Mouse (Mus musculus) cerebellum, adult 11 months (tissue): Measurements from ENCODE around the gene Tiam2.

Source experiments
- DNase-seq: peaks from one replicate; pipeline ENCODE4 v3.0.0; 2022

Gene Tiam2

DNA sequence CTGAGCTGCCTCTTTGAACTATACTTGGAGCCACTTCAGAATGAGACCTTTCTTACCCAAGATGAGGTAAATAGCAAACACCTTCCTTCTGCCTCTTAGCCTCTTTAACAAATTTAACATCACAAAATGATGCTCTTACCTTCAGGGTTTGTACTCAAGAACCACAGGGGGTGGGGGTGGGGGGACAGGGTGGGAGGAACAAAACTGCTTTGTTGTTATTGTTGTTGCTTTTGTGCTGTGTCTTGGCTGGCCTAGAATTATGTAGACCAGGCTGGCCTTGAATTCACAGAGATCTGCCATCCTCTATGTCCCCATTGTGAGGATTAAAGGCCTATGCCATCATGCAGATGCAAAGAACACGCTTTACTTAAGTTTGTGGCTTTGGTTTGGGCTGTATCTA lies 179.3 kb downstream of the Tiam2 start:
- no peak for DNase-seq

DNA sequence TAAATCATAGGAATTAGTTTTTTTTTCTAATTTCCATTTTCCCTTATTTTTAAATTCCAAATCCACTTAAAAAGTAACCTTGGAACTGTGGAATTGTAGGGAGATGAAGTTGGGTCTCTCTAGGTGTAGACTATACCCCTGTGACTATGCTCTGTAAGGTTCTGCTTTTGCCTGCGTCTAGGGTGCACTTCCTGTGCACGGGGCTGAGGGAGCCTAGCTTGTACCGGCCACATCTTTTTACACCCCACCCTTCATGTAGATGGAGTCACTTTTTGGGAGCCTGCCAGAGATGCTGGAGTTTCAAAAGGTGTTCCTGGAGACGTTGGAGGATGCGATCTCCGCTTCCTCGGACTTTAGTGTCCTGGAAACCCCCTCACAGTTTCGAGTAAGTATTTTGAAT lies 180.1 kb downstream of the Tiam2 start:
- DNase-seq: no peak

DNA sequence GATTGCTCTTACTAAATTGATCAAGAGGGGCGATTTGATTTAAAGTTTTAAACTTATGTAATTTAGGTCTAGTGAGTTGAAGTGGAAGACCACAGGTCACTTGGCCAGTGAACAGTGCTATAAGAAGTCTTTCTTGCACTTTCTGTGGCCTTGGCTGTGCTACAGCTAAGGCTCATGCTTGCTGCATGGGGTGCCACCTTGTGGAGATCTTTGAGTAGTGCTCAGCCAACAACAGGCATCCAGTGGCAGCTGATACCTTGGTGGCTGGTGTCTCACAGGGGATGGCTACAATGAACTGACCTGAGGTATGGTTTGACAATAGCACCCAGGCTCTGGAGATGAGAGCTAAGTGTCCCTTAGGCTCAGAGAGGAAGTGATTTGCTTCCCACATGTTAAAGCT lies 183.5 kb downstream of the Tiam2 start:
- peak; percentile 25 for DNase-seq

DNA sequence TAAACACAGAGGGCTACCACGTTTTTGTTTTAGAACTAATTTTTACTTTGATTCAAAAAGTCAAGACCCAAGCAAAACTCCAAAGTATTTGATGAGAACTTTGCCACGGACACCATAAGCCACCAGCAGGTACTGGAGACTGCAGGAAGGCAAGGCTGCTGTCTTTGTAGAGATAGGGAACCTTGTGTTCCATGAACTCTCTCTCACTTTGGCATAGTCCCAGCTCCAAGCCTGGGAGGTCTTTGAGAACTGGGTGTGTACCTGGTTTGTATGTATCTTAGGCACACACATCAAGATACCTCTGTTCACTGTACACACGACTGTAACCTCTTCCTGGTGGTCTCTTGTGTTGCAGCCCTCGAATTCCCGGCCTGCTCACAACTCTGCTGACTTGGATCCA lies 187.9 kb downstream of the Tiam2 start:
- no peak for DNase-seq

DNA sequence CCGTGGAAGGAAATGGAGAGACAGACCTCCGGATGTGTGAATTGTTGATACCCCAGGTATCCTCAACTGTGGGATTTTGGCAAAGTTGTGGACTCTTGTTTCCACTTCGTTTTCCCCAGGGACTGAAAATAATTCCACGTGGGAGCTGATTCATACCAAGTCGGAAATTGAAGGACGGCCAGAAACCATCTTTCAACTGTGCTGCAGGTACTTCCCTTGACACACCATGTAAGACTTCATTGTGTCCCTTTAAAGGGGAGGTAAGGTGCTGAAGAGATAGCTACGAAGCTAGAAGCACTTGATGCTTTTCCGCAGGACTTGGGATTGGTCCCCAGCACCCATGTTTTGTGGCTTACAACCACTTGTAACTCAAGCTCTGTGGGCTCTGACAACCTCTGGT lies 189.5 kb downstream of the Tiam2 start:
- no peak for DNase-seq

DNA sequence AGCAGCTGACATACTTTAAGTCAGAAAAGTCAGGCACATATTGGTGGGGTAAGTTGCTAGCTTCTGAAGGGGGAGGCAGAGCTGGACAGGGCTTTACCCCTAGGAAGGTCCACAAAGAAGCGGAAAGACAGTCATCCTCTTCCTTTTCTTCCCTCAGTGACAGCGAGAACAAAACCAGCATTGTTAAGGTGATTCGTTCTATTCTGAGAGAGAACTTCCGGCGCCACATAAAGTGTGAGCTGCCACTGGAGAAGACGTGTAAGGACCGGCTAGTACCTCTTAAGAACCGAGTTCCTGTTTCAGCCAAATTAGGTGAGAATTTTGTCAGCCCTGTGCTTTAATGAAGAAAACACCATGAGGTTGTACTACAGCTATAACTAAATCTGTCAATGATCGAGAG lies 190.0 kb downstream of the Tiam2 start:
- no peak for DNase-seq

DNA sequence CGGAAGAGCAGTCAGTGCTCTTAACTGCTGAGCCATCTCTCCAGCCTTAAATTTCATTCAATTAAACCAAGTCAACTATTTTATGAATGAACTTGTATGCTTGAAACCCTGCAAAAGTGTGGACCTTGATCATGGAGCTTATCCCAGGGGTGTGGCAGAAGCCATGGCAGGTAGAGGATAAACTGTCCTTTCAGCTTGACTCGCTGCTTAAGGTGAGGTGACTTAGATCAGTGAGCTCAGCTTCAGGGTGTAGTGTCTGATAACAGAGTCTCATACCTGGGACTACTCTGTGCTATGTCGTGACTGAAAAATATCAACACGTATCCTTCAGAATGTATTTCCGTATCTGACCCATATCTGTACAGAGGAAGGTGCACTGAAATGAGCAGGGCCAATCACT lies 194.0 kb downstream of the Tiam2 start:
- no peak for DNase-seq

DNA sequence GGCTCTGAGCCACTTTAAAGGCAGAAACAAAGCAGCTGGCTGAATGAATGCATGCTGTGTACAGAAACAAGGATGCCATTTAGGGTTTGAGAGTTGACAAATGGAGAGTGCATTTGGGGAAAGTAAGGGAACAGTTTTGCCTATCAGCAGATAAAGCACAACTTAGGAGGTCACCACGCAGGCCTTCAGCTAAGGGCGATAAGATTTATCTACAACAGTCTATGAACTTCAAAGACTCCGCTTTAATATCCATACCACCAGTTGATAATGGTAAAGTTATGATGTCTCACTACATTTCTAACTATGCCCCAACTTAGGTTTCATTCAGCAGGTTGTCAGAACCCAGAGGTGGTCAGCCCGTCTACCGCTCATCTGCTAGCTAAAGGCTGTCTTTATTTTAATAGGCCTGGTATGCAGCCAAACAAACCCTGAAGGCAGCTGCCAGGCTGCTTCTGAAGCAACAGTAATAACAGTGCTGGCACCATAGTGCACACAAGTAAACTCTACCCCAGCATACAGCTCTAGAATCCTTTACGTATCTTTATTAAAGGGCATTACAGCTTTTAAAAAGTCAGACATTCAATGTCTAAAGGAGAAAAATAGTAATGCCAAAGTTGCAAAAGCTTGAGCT lies 201.6 kb downstream of the Tiam2 start:
- DNase-seq: no peak

DNA sequence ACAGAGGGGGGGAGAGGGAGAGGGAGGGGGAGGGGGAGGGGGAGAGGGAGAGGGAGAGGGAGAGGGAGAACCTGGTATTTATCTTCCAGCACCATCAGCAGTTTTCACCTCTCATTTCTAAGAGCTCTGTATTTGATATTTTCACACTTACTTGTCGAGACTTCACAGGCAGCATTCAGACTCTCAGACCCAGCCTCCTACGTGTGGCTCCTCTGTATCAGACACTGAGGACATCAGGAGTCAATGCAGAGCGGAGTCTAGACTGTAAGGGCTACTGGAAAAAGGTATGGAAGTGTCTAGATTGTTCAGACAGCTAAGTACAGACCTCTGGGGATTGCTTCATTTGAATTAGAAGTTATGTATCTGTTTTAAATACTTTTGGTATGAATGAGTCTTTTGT lies 203.2 kb downstream of the Tiam2 start:
- no peak for DNase-seq

DNA sequence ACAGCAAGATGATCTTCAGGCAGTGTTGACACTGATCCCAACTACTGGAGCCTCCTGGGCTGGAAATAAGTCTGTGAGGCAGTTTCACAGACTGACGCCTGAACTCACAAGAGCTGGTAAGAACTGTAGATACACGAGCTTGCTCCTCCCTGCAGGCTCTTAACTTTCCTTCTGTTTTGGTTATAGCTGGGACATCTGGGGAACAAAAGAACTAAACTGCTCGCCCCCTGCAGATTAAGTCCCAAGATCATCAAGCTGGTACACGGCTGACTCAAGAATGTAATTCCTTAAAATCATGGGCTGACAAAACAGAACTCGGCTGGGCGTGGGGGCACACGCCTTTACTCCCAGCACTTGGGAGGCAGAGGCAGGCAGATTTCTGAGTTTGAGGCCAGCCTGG lies 204.2 kb downstream of the Tiam2 start:
- no peak for DNase-seq

DNA sequence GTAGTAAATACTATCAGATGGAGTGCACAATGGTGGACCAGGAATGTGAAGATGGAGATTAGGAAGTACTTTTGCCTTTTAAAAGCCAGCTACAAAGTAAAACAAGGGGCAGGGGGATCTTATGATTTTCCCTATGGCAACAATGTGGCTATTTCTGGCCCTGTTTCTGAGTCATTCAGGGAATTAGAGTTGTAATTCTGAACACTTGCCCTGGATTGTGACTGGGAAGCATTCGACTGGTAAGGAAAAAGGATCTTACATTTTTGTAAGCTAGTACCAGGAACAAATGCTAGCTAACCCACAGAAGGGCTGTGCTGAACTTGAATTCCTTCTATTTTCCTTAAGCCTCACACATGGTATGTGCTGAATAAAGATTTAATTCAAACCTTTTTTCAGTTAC lies 205.3 kb downstream of the Tiam2 start:
- DNase-seq: no peak

DNA sequence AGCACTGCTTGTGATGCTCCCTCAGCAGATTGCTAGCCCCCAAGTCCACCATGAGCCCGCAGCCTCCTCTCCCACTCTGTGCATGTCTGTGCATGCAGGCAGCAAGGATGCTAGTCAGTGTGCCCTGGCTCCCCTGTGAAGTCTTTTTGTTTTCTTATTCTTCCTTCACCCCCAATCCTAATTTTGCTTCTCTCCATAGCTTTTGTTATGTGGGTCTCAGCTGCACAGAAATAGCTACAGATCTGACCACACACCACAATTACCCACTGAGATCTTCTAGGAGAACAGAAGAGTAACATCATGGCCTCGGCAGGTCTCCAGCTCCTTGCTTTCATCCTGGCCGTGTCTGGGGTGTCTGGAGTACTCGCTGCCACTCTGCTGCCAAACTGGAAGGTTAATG lies 205.9 kb downstream of the Tiam2 start, which contains the start of gene Cldn20:
Gene Cldn20, plus strand, starts transcription at position 301 of the 400 bp plus-strand sequence.
- no peak for DNase-seq

DNA sequence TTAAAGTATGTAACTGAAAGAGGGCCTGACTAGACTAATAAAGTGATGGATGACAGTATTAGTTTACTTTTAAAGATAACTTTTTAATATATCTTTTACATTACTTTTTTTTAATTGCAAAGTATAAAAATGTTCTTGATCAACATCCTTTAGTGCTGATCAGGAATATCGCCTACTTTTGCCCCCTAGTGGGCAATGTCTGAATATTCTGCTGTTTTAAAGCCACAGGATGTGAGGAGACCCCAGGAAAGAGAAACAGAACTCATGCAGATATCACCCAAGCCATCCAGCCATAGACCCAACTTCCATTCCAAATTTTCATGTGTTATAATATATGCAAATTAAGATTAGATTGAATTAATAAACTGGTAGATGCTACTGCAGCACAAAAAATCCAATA lies 207.1 kb downstream of the Tiam2 start:
- no peak for DNase-seq

DNA sequence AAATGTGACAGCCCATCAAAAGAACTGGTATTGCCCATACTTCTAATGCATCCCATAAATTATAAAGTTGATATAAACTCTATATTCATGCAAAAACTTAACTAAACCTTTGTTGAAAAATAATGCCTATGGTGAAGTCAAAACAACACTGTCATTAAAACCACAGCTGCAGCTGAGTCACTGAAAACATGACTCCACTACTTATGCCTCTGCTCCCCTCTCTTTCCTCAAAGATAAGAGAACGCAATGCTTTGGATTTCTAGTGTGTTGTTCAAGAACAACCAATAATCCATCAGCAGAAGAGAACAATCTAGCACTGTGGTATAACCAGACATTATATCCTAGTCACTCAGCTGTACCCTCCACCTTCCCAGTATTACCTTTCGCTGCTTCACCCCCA lies 213.9 kb downstream of the Tiam2 start:
- DNase-seq: no peak

DNA sequence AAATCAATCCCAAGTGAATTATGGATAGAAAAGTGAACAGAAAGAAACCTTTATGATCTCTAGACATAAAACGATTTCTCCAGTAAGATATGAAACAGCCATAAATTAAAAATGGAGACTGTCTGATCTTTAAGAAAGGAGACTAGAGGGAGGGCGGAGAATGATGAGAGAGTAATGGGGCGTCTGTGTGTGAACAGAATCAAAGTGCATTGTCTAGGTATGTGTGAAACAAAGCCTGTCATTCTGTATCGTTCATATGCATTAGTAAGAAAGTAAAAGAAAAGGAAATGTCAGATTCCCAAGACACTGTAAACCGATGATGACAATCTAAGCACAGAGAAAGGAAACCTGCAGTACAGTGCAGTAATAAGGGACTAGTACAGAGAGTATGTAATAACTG lies 214.7 kb downstream of the Tiam2 start:
- DNase-seq: no peak

DNA sequence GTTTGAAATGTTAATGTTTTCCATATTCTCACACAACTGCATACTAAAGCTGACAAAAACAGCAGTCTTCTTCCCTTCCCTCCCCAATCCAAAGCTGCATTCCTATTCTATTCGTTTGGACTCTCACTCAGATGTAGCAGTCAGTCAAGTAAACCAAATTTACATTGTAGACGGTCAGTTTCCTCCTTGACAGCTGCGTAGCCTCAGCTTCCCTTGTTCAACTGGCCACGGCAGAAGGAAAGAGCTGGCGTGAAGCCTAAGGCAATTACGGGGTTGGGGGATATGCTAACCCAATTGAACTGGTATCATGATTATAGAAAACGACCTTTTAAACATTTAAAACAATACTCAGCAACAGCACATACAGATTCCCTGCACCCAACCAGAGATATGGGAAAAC lies 221.4 kb downstream of the Tiam2 start:
- DNase-seq: no peak

DNA sequence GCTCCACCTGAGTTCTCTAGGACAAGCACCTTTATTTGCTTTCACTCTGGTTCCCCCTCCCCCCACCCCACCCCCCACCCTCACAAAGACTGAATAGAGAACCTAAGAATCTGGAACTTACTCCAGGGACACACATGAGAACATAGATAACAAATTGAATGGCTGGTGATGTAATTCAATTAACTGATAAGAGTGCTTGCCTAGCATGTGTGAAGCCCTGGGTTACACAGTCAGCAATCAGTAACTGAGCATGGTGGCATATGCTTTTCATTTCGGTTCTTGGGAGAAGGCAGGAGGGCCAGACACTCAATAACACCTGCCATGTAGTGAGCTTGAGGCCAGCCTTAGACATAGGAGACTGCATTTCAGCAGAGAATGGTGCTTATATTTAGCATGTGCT lies 229.9 kb downstream of the Tiam2 start:
- DNase-seq: no peak

DNA sequence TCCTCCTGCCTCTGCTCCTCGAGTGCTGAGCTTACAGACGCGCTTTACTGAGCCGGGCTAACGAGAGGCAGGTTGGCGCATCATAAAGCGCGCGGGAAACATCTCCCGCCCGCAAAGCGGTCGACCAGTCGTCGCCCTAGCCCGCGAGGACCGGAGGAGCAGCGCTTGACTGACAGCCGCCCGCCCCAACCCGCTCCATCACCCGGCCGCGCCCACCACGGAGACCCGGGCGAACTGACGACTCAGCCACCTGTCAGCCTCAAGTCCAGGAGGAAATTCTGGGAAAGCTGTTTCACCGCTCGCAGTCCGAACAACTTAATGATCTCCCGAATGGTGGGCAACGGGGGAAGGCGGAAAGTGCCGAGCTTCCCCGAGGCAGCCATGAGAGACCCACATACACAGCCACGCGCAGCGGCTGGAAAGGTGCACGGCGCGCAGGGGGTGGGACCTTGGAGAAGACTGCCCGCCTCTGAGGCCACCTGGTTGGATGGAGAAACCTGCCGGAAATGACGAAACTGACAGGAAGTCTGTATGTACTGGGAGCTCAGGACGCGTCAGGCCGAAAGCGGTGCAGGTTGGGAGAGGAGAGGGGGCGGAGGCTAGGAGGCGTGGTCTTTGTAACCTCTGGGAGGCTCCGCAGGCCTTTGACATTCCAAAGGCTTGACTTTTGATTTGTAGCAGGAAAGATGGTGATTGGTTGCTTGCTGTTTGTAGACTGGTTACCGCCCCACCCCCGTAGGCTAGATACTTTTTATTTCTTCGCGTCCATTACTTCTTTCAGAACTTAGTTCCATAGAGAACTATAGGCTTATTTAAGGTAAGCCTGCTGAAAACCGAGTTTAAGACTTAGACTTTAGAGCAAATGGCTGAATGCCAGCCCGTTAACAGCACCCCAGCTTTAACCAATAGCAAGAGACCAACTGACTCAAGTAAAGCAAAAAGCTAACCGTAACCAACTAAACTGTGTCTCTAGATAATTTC lies 231.2 kb downstream of the Tiam2 start, which contains the start of gene Tfb1m:
Gene Tfb1m, minus strand, starts transcription at position 451 of the 981 bp plus-strand sequence.
- DNase-seq: peak; percentile 96

DNA sequence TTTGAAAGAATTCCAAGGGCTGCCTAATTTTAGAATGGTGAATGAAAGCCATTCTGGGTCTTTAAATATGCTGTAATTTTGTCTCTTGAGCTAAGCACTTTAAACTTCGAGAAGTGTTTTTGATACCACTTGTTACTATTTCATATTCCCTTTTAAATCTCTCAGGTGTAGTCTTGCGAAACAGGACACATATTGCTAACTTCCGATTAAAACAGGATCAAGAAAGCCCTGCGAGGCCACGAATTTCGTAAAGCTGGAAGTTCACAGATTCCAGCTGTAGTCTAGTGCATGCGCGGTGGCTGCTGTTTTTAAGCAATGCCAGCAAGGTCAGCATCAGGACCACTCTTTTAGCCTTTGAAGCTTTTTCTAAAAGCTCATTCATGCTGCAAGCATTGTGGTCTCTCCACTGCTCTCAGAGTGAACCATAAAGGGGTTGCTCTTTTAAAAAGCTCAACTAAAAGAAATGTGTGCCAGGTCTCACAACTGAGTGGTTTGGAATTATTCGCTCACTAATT lies 232.0 kb downstream of the Tiam2 start:
- no peak for DNase-seq

DNA sequence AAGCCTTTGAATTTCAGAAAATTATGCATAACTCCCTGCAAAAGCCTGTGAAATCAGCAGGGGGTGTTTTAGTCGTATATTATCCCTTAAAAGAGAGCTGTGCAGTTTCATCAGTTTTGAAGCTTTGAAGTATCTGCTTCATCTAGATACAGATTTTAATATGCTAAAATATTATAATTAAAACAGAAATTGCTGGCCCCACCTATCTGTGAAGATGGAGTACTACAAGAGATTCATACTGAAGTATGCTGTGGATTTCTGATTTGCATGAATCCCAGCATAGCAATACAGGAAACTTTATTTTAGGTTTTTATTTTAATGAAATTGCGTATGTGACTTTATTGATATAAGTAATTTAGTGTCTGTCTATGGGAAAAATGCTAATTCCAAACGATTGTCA lies 234.2 kb downstream of the Tiam2 start:
- DNase-seq: no peak

DNA sequence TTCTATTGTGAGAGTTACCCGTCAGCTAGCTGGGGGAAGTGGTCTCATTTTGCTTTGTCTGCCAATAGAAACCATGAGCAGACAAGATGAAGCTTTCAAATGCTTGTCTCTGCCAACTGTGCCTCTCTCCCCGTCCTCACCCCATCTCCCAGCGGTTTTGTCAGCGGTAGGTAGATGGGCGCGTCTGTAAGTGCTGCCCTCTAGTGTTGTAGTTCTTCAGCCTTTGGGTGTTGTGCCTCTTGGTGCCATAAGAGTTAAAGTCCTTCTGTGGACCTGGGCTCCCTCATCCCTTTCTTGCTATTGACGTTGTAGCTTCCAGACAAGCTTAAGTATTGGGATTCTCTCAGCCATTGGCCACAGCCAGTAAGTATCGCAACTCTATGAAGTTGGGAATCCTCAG lies 236.0 kb downstream of the Tiam2 start:
- DNase-seq: no peak

DNA sequence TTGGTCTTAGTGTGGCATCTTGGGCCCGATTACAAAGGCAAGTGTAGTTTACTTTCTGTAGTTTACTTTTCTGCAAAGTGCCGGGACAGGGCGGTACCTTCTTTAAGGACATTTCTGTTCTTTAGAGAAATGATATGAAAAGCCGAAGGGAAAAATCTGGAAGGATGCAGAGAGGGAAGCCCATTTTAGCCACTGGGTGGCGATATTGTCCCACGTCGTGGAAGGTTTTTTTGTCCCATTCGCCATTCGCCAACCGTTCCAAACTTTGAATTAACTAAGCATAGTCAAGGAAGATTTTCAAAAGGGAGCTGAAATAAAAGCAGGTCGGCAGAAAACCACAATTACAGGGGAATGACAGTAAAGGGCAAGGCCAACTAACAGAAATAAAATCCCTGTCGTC lies 244.5 kb downstream of the Tiam2 start:
- DNase-seq: peak; percentile 42
